Mouse (Mus musculus): Measurements from ENCODE around the gene Stk39.

GRCm38 (mm10) chr2:68219823-68220222 lies 252.2 kb downstream of the Stk39 start:
- TF ChIP-seq MAFK (IDR thresholded peaks at IDR 0.05; ENCODE audit: insufficient read depth, low read depth, low read length) (no peak), HCFC1 (IDR thresholded peaks at IDR 0.05; ENCODE audit: borderline replicate concordance, insufficient read depth, low read length) (no peak), ZNF384 (IDR thresholded peaks at IDR 0.05; ENCODE audit: low read depth, low read length) (no peak), ZC3H11A (IDR thresholded peaks at IDR 0.05; ENCODE audit: borderline replicate concordance, low read depth, low read length) (no peak), CHD2 (IDR thresholded peaks at IDR 0.05; ENCODE audit: low read depth, low read length) (no peak)

All from ES-E14 (cell line).